Mouse (Mus musculus) erythroblast, adult 5-6 weeks (primary cell): ENCODE results near the gene Rnf152. TPM values are rescaled to one million over a fixed set of nuclear protein-coding genes. Genes with fewer than 3 reads are reported as not detected.

Experiments
- ATAC-seq: replicated peaks from 2 replicates; pipeline ENCODE4 v1.8.0; 2016; ENCODE audit warnings: moderate number of reproducible peaks, mild to moderate bottlenecking, moderate TSS enrichment, inconsistent platforms; ENCODE audit not compliant: poor library complexity, low FRiP score, severe bottlenecking
- total RNA-seq, 2 experiments: library from RNA; stranded (forward) in 1 of 2; stranded (reverse) in 1 of 2; fragments of 150-400 nt in 1 of 2; fragments of 200-764, 138-1000 nt in 1 of 2; gene quantifications; 2 replicates each; pipeline versions ENCODE4 v1.2.3 to v1.2.4; 2015 to 2017; ENCODE audit warnings: low replicate concordance in 2 of 2

Gene Rnf152
- total RNA-seq (2015; ENCODE audit: low replicate concordance) (not detected in 2 replicates), total RNA-seq (2017; ENCODE audit: low replicate concordance) (not detected in 2 replicates)

- no peak for ATAC-seq
Measured at GRCm38 (mm10) chr1:105356291-105357011, at the start of gene Rnf152. Gene Rnf152 (minus strand): TSS chr1:105356710.

- no peak for ATAC-seq
Measured at GRCm38 (mm10) chr1:105402853-105403252, 46.3 kb upstream of the Rnf152 start.

- ATAC-seq, result no peak
Measured at GRCm38 (mm10) chr1:105384141-105384937, 27.8 kb upstream of the Rnf152 start.

- ATAC-seq, result no peak
Measured at GRCm38 (mm10) chr1:105377546-105377945, 21.0 kb upstream of the Rnf152 start.

- no peak for ATAC-seq
Measured at GRCm38 (mm10) chr1:105374618-105375017, 18.1 kb upstream of the Rnf152 start.

- ATAC-seq, result peak; percentile 52; the same call in 1 of the 2 replicates
Measured at GRCm38 (mm10) chr1:105362701-105363100, 6.2 kb upstream of the Rnf152 start.

GRCm38 (mm10) chr1:105358896-105359295 is 2.4 kb upstream of the Rnf152 start:
- ATAC-seq, result no peak

- no peak for ATAC-seq
Measured at GRCm38 (mm10) chr1:105355910-105356290, 610 bp downstream of the Rnf152 start.

GRCm38 (mm10) chr1:105354901-105355891 is 1.3 kb downstream of the Rnf152 start:
- ATAC-seq, result no peak

GRCm38 (mm10) chr1:105351806-105352205 is 4.7 kb downstream of the Rnf152 start:
- no peak for ATAC-seq

GRCm38 (mm10) chr1:105342305-105342704 is 14.2 kb downstream of the Rnf152 start:
- ATAC-seq, result no peak

GRCm38 (mm10) chr1:105340943-105341342 is 15.6 kb downstream of the Rnf152 start:
- no peak for ATAC-seq

- ATAC-seq, result no peak
Measured at GRCm38 (mm10) chr1:105337397-105337796, 19.1 kb downstream of the Rnf152 start.

GRCm38 (mm10) chr1:105336096-105336495 is 20.4 kb downstream of the Rnf152 start:
- no peak for ATAC-seq

GRCm38 (mm10) chr1:105332087-105332731 is 24.3 kb downstream of the Rnf152 start:
- ATAC-seq, result no peak

GRCm38 (mm10) chr1:105331605-105332004 is 24.9 kb downstream of the Rnf152 start:
- ATAC-seq, result no peak

- no peak for ATAC-seq
Measured at GRCm38 (mm10) chr1:105330581-105331320, 25.8 kb downstream of the Rnf152 start.

GRCm38 (mm10) chr1:105327789-105328188 is 28.7 kb downstream of the Rnf152 start:
- no peak for ATAC-seq

GRCm38 (mm10) chr1:105324636-105325035 is 31.9 kb downstream of the Rnf152 start:
- no peak for ATAC-seq
